Comparison of ENCODE assay signal across 21 mouse cellular contexts in the genomic region with DNA sequence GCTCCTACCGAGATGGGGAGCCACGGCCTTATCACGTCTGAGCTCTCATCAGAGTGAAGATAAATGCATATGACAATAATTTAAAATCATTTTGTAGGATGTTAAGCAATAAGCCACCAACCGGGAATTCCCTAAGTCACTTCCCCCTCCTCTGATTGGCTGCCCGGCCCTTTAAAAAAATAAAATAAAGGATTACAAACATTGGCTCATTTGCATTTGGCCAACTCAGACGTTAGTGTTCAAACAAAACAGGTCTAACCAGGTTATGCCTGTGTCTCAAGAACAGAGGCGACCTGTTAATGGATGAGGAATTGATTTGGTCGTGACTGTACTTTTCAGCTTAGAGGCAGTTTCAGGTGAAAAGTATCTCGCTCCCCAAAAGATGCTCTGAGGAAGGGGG. TPM values are rescaled to one million over a fixed set of nuclear protein-coding genes. Genes with fewer than 3 reads are reported as not detected.
DNase-seq lines count a peak whose midpoint lies in the region; ATAC-seq and TF ChIP-seq lines count a peak whose summit lies in the region.
"Had no signal": no experiment of that assay in that cellular context is flagged by ENCODE, and none has a peak within 500 bp of the region (broad histone marks: within the 10 kb centered on the region; RNA-seq: fewer than 3 reads in every experiment).

Gene Ehf, minus strand, starts transcription at position 147 of the 400 bp plus-strand sequence.

- H3K9ac ChIP-seq in kidney, embryonic 15.5 days: no peak within 1 kb of the TSS
- H3K9ac ChIP-seq in hindbrain, embryonic 12.5 days: no peak within 1 kb of the TSS
- H3K9ac ChIP-seq: embryonic facial prominence, embryonic 12.5 days; forebrain, embryonic 13.5 days; heart, embryonic 12.5 days; limb, embryonic 13.5 days; neural tube, embryonic 12.5 days had no signal

- no peaks in the 10 kb centered on the region for H3K36me3 ChIP-seq in kidney, embryonic 15.5 days
- no peaks in the 10 kb centered on the region for H3K36me3 ChIP-seq in small intestine, adult 2 months (ENCODE audit: control insufficient read depth, insufficient read depth, low read length)
- H3K36me3 ChIP-seq in hindbrain, embryonic 12.5 days: no peaks in the 10 kb centered on the region
- H3K36me3 ChIP-seq: embryonic facial prominence, embryonic 12.5 days; G1E; heart, embryonic 12.5 days; limb, embryonic 13.5 days; neural tube, embryonic 12.5 days had no signal

- TF ChIP-seq CTCF in small intestine, adult 2 months (IDR thresholded peaks at IDR 0.05; ENCODE audit: extremely low read depth, insufficient read length, insufficient replicate concordance, low read depth, low read length): no peak

- no peaks in the 10 kb centered on the region for H3K27me3 ChIP-seq in kidney, embryonic 15.5 days
- no peaks in the 10 kb centered on the region for H3K27me3 ChIP-seq in small intestine, adult 2 months (ENCODE audit: control insufficient read depth, insufficient read depth, low read length)
- H3K27me3 ChIP-seq in hindbrain, embryonic 12.5 days: no peaks in the 10 kb centered on the region
- H3K27me3 ChIP-seq: embryonic facial prominence, embryonic 12.5 days; forebrain, embryonic 13.5 days; limb, embryonic 13.5 days; neural tube, embryonic 12.5 days had no signal

- no peak; the same call in 1 of the 2 replicates for TF ChIP-seq POLR2A in small intestine, adult 2 months (IDR thresholded peaks at IDR 0.05; ENCODE audit: low read depth, low read length)

- H3K9me3 ChIP-seq in kidney, embryonic 15.5 days (replicated peaks): no peaks in the 10 kb centered on the region
- H3K9me3 ChIP-seq in hindbrain, embryonic 12.5 days (replicated peaks): no peaks in the 10 kb centered on the region
- H3K9me3 ChIP-seq: embryonic facial prominence, embryonic 12.5 days; forebrain, embryonic 13.5 days; G1E; heart, embryonic 12.5 days; limb, embryonic 13.5 days; neural tube, embryonic 12.5 days had no signal

- WGBS in kidney, embryonic 15.5 days: 65% methylated on average over 9 of the region's 9 CpGs
- whole genome bisulfite sequencing in small intestine, adult 2 months: 17% methylated on average over 9 of the region's 9 CpGs
- WGBS in hindbrain, embryonic 12.5 days: 64% methylated on average over 9 of the region's 9 CpGs

- H3K4me3 ChIP-seq in kidney, embryonic 15.5 days (replicated peaks): peak within 1 kb of the TSS; percentile 9
- peak within 1 kb of the TSS; percentile 40 for H3K4me3 ChIP-seq in small intestine, adult 2 months (ENCODE audit: low read depth, low read length)
- no peak within 1 kb of the TSS for H3K4me3 ChIP-seq in hindbrain, embryonic 12.5 days
- H3K4me3 ChIP-seq: embryonic facial prominence, embryonic 12.5 days; forebrain, embryonic 13.5 days; heart, embryonic 12.5 days; left cerebral cortex, adult 2 months; limb, embryonic 13.5 days; neural tube, embryonic 12.5 days had no signal

- peak within 1 kb of the TSS; percentile 84 for H3K27ac ChIP-seq in kidney, embryonic 15.5 days
- peak within 1 kb of the TSS; percentile 73 for H3K27ac ChIP-seq in small intestine, adult 2 months (ENCODE audit: insufficient read depth, low read depth, low read length)
- H3K27ac ChIP-seq in hindbrain, embryonic 12.5 days: no peak within 1 kb of the TSS
- H3K27ac ChIP-seq: embryonic facial prominence, embryonic 12.5 days; forebrain, embryonic 13.5 days; left cerebral cortex, adult 2 months; limb, embryonic 13.5 days; neural tube, embryonic 12.5 days had no signal

- ATAC-seq in kidney, embryonic 15.5 days (replicated peaks; ENCODE audit: low FRiP score): no peak
- no peak for ATAC-seq in hindbrain, embryonic 12.5 days (ENCODE audit: low FRiP score)
- ATAC-seq: forebrain, embryonic 13.5 days; inflammation-experienced regulatory T-cells, adult 6 months; midbrain, embryonic 16.5 days had no signal

- H3K4me2 ChIP-seq in kidney, embryonic 15.5 days: peak within 1 kb of the TSS; percentile 28
- H3K4me2 ChIP-seq in hindbrain, embryonic 12.5 days (replicated peaks): no peak within 1 kb of the TSS
- H3K4me2 ChIP-seq: embryonic facial prominence, embryonic 12.5 days; forebrain, embryonic 13.5 days; heart, embryonic 12.5 days; limb, embryonic 13.5 days; neural tube, embryonic 12.5 days had no signal

- no peaks in the 10 kb centered on the region for H3K4me1 ChIP-seq in kidney, embryonic 15.5 days
- H3K4me1 ChIP-seq in small intestine, adult 2 months (ENCODE audit: control insufficient read depth, insufficient read depth, insufficient read length, low read length): no peaks in the 10 kb centered on the region; the same call in 1 of the 2 replicates
- 0 out of 2 replicates have a peak, but pooled peaks cover 2% of the 10 kb centered on the region for H3K4me1 ChIP-seq in hindbrain, embryonic 12.5 days
- H3K4me1 ChIP-seq: embryonic facial prominence, embryonic 12.5 days; limb, embryonic 13.5 days; neural tube, embryonic 12.5 days had no signal

- no peak for DNase-seq in kidney, postnatal 25 days
- no peak for DNase-seq in gonadal fat pad, adult 2 months (ENCODE audit: low read depth)
- peak; percentile 34 for DNase-seq in kidney, postnatal 14 days
- DNase-seq in right cerebral cortex, postnatal 25 days: no peak
- no peak for DNase-seq in layer of hippocampus, adult 18-20 months (ENCODE audit: low spot score in 2 of 2)
- DNase-seq: adrenal gland, postnatal 14 days; cerebellum, postnatal 25 days; gastrocnemius, postnatal 10 days; heart, postnatal 4 days had no signal

RNA-seq across cellular contexts. Expression of gene Ehf, which starts in this region (rescaled TPM):
- 22.2 and 27.5 TPM in 2 replicates for polyA plus RNA-seq in kidney, embryonic 15.5 days (2015; fragmentation: Nextera tagmentation; extraction: Ambion mirVana)
- polyA plus RNA-seq in gonadal fat pad, adult 2 months (2012; rRNA removed): 82.3 and 89.4 TPM in 2 replicates
- polyA plus RNA-seq in small intestine, adult 2 months (2012; rRNA removed): 24.8 and 34.2 TPM in 2 replicates
- 0.23 TPM in 1 of 2 replicates, not detected in the other for polyA plus RNA-seq in hindbrain, embryonic 12.5 days (2016; fragmentation: Nextera tagmentation; extraction: Ambion mirVana)
- total RNA-seq in layer of hippocampus, adult 18-20 months (2021): not detected
- total RNA-seq: gastrocnemius, postnatal 10 days; heart, postnatal 4 days had no signal
- polyA plus RNA-seq: heart, embryonic 12.5 days; neural tube, embryonic 12.5 days had no signal

Comparison
In these comparisons a context has a peak if more than half of its experiments do, and no peak if none do; other contexts are left out.
1. RNA of gene Ehf (polyA plus RNA-seq): 82.3 to 89.4 TPM in gonadal fat pad, adult 2 months, 24.8 to 34.2 TPM in small intestine, adult 2 months and 22.2 to 27.5 TPM in kidney, embryonic 15.5 days; 0.23 TPM in hindbrain, embryonic 12.5 days; every median in the first group is over 10 times any median in the second.